Mouse (Mus musculus) frontal cortex, adult 2 months (tissue): Measurements from ENCODE around the gene Ssbp4. TPM values are rescaled to one million over a fixed set of nuclear protein-coding genes. Genes with fewer than 3 reads are reported as not detected.

Experiments
- DNase-seq, 2 experiments: peaks; one replicate each; pipeline ENCODE4 v3.0.0; 2022; ENCODE audit warnings: low spot score in 1 of 2; ENCODE audit errors: extremely low spot score in 1 of 2
- polyA plus RNA-seq: library from polyadenylated mRNA; depleted of rRNA; stranded (reverse); fragments of >200 nt; gene quantifications from 2 replicates; pipeline ENCODE4 v1.2.3, GENCODE M21; 2012; rRNA removed

The Ssbp4 gene
- polyA plus RNA-seq, 1 experiment, result 266 TPM

DNA sequence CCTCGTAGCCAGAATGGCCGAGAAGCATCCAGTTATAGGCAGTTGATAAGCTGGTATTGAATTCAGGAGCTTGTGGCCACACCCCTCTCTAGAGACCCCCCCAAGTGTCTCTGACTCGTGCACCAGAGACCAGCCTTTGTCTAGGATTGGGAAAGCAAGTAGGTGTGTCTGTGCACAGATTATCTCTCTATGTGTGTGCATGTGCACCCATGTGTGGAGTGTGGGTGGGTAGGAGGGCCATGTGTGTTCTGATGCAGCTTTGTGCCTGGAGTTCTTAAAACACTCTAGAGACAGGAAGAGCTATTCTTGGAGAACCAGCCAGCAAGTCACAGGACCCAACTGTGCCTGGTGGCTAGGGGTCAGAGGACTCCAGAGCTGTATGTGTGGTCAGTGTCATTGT is 48.1 kb downstream of the Ssbp4 start:
- no peak for DNase-seq

DNA sequence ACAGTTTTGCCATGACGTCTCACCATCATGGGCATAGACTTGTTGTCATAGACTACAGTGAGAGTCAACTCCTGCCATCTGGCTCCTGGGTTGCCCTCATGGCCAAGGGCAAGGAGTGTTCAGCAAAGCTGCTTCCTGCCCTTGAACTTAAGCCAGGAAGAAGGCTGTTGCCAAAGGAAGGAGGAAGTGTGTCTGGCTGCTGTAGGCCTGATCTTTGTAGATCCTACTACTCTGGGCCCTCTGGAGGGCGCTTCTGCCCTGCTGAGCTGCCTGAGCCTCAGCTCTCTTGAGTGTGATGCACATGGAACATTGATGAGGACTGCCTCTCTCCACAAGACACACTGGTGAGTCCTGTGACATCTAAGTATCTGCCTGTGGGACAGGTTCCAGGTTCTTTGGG is 48.6 kb downstream of the Ssbp4 start:
- DNase-seq, result peak in 1 of 2 experiments; percentile 53

DNA sequence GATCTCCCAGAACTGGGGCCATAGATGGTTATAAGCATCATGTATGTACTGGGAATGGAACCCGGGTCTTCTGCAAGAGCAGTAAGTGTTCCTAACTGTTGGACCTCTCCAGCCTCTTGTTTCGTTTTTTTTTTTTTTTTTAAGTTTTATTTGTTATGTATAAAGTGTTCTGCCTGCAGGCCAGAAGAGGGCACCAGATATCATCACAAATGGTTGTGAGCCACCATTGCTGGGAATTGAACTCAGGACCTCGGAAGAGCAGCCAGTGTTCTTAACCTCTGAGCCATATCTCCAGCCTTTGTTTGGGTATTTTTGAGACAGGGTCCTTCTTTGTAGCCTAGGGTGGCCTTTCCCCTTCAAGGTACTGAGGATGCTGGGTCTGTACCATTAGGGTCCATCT is 49.7 kb downstream of the Ssbp4 start:
- DNase-seq, result no peak

DNA sequence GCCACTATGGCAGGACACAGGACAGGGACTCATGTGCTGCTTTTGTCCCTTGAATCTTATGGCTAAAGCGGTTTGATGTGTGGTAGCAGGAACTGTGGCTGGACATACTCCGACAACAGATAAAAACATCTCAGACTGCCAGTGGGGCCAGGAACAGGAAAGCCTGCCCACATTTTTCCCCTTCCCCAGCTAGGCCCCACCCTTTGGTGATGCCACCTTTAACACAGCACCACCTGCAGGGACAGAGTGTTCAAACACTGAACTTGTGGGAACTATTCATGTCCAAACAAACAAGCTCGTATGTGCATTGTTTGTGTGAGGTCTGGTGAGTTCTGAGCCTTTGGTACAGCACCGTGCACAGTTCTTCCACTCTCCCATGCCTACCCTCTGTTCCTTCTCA is 50.3 kb downstream of the Ssbp4 start:
- no peak for DNase-seq

DNA sequence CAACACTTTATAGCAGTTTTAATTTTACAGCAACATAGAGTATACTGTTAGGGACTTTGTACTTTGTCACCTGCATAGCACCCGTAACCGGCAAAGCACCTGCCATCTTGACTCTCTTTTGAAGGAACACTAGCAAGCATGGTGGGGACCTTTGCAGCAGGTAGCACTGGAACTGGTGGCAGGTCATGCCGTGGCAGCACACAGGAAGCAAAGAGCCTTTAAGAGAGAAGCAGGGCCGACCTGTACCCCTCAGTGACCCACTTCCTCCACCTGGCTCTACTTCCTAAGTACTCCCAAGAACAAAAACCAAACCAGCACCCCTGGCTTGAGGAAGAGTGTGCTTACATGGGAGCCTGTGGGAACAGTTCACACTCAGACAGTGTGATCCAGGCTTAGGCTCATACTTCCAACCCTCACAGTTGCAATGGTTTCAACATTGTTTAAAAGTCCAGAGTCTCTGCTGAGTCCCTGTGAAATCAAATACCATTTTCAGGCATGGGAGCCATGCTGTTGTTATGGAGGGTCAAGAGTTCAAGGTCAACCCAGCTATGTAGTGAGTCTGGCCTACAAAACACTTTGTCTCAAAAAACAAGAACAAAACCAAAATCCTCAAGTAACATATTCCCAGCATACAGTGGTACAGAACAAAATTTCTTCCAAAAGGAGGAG is 53.5 kb downstream of the Ssbp4 start:
- no peak for DNase-seq

DNA sequence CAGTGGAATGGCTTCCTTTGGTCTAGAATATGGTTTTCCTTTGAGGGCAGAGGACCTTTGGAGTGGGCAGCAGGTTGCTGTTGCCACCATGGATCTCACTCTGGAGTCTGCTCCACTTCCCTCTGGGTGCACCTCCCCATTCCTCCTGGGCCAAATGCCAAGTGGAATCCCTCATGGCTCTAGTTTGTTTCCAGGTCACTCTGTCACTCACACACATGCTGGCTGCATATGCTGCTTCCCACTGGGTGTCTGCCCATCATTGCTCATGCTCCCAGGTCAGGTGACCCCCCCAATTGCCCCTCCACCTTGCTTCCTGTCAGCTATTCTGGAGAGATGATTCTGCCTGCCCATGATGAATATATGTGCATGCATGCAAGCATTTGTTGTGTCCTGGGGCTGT is 54.9 kb downstream of the Ssbp4 start:
- no peak for DNase-seq

DNA sequence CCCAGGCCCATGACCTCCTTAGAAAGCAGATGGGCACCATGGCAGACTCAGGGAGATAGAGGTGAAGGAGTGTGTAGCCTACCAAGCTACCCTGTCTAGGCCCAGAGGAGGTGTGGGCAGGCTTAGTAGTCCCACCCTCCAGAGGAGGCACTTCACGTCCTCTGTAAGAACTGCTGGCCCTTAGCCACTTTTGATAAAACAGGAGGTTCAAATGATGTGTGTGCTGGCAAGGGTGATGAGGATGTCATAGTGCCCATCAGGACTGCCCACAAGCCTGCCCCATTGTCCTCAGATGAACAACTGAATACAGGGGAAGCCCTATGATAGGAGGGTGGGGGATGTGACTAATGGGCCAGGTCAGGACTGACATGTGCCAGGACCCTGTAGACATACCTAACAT is 55.8 kb downstream of the Ssbp4 start:
- DNase-seq, result no peak

DNA sequence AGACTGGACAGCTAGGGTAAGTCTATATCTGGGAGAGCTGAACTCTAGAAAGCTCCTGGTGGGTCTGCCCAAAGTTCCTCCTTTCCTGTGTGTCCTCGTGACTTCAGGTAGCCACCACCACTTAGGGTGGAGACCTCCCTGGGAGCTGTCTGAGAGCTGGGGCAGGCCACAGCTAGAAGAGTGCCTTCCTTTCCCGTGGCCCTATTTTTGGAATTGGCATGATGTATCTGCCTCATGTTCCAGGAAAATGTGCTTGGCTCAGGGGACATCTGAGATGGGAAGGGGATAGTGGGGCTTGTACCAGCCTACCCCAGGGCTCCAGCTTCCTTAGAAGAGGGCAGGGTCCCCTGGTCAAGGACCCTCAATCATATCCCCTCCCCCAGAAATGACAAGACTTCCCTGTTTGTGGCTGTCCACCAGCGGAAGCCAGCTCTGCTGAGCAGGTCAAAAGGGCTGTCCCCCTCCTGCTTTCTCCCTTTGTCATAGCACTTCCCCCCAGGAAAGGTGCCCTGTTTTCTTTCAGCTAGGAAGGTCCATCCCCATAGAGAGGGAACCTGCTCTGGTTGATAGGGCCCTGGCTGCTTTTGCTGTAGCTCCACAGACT is 57.0 kb downstream of the Ssbp4 start:
- no peak for DNase-seq

DNA sequence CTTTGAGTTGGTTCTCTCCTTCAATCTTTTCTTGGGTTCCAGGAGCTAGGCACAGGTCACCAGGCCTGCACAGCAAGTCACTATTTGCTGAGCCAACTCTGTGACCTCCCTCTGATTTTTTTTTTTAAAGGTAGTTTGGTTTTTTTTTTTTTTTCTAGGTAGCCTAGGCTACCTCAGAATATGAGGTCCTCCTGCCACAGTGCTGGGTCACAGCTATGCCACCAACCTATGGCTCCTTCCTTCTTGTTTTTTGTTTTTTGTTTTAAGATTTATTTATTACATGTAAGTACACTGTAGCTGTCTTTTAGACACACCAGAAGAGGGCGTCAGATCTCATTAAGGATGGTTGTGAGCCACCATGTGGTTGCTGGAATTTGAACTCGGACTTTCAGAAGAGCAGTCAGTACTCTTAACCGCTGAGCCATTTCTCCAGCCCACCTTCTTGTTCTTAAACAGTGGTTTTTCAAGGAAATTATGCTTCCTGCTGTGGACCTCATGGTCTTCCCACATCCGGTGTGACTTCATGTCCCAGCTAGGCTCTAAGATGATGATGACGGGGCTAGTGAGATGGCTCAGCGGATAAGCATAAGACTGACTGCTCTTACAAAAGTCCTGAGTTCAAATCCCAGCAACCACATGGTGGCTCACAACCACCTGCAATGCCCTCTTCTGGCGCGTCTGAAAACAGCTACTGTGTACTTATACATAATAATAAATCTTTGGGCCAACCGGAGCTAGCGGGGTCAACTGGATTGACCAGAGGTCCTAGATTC is 59.1 kb downstream of the Ssbp4 start:
- DNase-seq, result no peak

DNA sequence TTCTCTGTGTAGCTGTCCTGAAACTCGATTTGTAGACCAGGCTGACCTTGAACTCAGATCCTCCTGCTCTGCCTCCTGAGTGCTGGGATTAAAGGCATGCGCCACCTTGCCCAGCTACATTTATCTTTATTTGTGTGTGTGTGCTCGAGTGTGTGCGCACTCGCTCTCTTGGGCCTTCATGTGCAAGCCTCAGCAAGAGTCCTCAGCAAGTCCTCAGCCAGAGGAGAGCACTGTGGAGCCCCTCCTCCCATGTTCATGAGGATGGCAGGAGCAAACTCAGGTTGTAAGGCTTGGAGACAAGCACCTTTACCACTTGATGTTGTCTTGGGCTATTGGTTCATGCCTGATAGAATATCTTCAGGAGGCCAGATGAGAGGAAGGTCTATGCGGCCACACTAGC is 60.9 kb downstream of the Ssbp4 start:
- no peak for DNase-seq

Other genes with a start within 250 kb of the Ssbp4 start
- gene Comp, start 235.3 kb downstream of the Ssbp4 start, polyA plus RNA-seq, result 0.19 and 0.26 TPM in 2 replicates
- 103 and 110 TPM in 2 replicates for gene Crtc1, start 169.3 kb downstream of the Ssbp4 start, polyA plus RNA-seq
- 59.4 and 59.6 TPM in 2 replicates for gene Klhl26, start 131.9 kb downstream of the Ssbp4 start, polyA plus RNA-seq
- 263 and 277 TPM in 2 replicates for gene Tmem59l, start 121.5 kb downstream of the Ssbp4 start, polyA plus RNA-seq
- gene Crlf1, start 115.7 kb downstream of the Ssbp4 start, polyA plus RNA-seq, result 1.8 and 3.4 TPM in 2 replicates
- gene Rex1bd, start 102.1 kb downstream of the Ssbp4 start, polyA plus RNA-seq, result 197 and 210 TPM in 2 replicates
- 901 and 1,108 TPM in 2 replicates for gene Uba52, start 98.1 kb downstream of the Ssbp4 start, polyA plus RNA-seq
- 560 and 609 TPM in 2 replicates for gene Fkbp8, start 81.1 kb downstream of the Ssbp4 start, polyA plus RNA-seq
- gene Kxd1, start 80.9 kb downstream of the Ssbp4 start, polyA plus RNA-seq, result 60.6 and 61.4 TPM in 2 replicates
- gene Ell, start 69.4 kb downstream of the Ssbp4 start, polyA plus RNA-seq, result 25.1 and 25.6 TPM in 2 replicates
- gene Isyna1, start 14.5 kb downstream of the Ssbp4 start, polyA plus RNA-seq, result 69.0 and 81.9 TPM in 2 replicates
- 0.78 and 0.86 TPM in 2 replicates for gene Lrrc25, start 7.3 kb upstream of the Ssbp4 start, polyA plus RNA-seq
- gene Gdf15, start 23.6 kb upstream of the Ssbp4 start, polyA plus RNA-seq, result 0.15 and 0.20 TPM in 2 replicates
- 17.2 and 25.8 TPM in 2 replicates for gene Pgpep1, start 51.5 kb upstream of the Ssbp4 start, polyA plus RNA-seq
- 113 and 128 TPM in 2 replicates for gene Lsm4, start 64.4 kb upstream of the Ssbp4 start, polyA plus RNA-seq
- 226 and 228 TPM in 2 replicates for gene Jund, start 90.1 kb upstream of the Ssbp4 start, polyA plus RNA-seq
- 0.32 and 0.40 TPM in 2 replicates for gene Iqcn, start 94.6 kb upstream of the Ssbp4 start, polyA plus RNA-seq
- 0.12 TPM in 1 of 2 replicates, not detected in the other for gene Gm3336, start 109.7 kb upstream of the Ssbp4 start, polyA plus RNA-seq
- gene Pde4c, start 114.8 kb upstream of the Ssbp4 start, polyA plus RNA-seq, result 4.6 and 5.1 TPM in 2 replicates
- 1,054 and 1,113 TPM in 2 replicates for gene Rab3a, start 145.8 kb upstream of the Ssbp4 start, polyA plus RNA-seq
- 47.6 and 60.6 TPM in 2 replicates for gene Mpv17l2, start 152.1 kb upstream of the Ssbp4 start, polyA plus RNA-seq
- 180 and 183 TPM in 2 replicates for gene Pik3r2, start 167.8 kb upstream of the Ssbp4 start, polyA plus RNA-seq
- 178 and 202 TPM in 2 replicates for gene Mast3, start 196.2 kb upstream of the Ssbp4 start, polyA plus RNA-seq
- gene Il12rb1, start 199.6 kb upstream of the Ssbp4 start, polyA plus RNA-seq, result 0.48 and 0.71 TPM in 2 replicates
- 24.6 and 27.8 TPM in 2 replicates for gene Arrdc2, start 230.8 kb upstream of the Ssbp4 start, polyA plus RNA-seq